Mouse (Mus musculus): ENCODE results near the gene Cfap43. TPM values are rescaled to one million over a fixed set of nuclear protein-coding genes. Genes with fewer than 3 reads are reported as not detected.
A peak's percentile ranks its signal among the peaks of the same experiment; 100 is the strongest.

The Cfap43 gene
- polyA plus RNA-seq, 1 experiment from 2014 or later = 0.15 TPM

- Histone ChIP-seq H3K9me3 (no peaks in the 10 kb centered on the region), H3K9ac (no peak overlapping the region), H3K4me3 (no peak overlapping the region), H3K4me1 (peaks cover 44% of the 10 kb centered on the region), H3K27me3 (replicated peaks) (no peaks in the 10 kb centered on the region), H3K4me2 (no peak overlapping the region; the same call in 1 of the 2 replicates), H3K27ac (replicated peaks) (peak overlapping the region; percentile 73; the same call in 1 of the 2 replicates), H3K36me3 (no peaks in the 10 kb centered on the region)
- ATAC-seq (ENCODE audit: extremely low read depth, insufficient number of reproducible peaks, low FRiP score, low TSS enrichment) = no peak
- 73% methylated on average over 13 of the region's 13 CpGs for whole genome bisulfite sequencing
Observed at GRCm38 (mm10) chr19:47884296-47885085, 34.6 kb downstream of the Cfap43 start.

- H3K4me2 ChIP-seq = no peak overlapping the region
- 53% methylated on average over 9 of the region's 9 CpGs for WGBS
Observed at GRCm38 (mm10) chr19:47882882-47883254, 36.2 kb downstream of the Cfap43 start.

GRCm38 (mm10) chr19:47882151-47882881 lies 36.8 kb downstream of the Cfap43 start:
- Histone ChIP-seq H3K4me1 (peaks cover 44% of the 10 kb centered on the region), H3K27ac (replicated peaks) (no peak overlapping the region), H3K36me3 (no peaks in the 10 kb centered on the region), H3K4me2 (no peak overlapping the region), H3K9me3 (no peaks in the 10 kb centered on the region), H3K27me3 (replicated peaks) (no peaks in the 10 kb centered on the region), H3K4me3 (no peak overlapping the region), H3K9ac (no peak overlapping the region)
- WGBS = 19% methylated on average over 11 of the region's 11 CpGs
- ATAC-seq (ENCODE audit: extremely low read depth, insufficient number of reproducible peaks, low FRiP score, low TSS enrichment) = no peak

More at GRCm38 (mm10) chr19:47882882-47883254, 36.2 kb downstream of the Cfap43 start:
- no peak for ATAC-seq (ENCODE audit: extremely low read depth, insufficient number of reproducible peaks, low FRiP score, low TSS enrichment)
- Histone ChIP-seq H3K36me3 (no peaks in the 10 kb centered on the region), H3K9me3 (no peaks in the 10 kb centered on the region), H3K4me3 (no peak overlapping the region), H3K9ac (no peak overlapping the region), H3K27me3 (replicated peaks) (no peaks in the 10 kb centered on the region), H3K4me1 (peaks cover 44% of the 10 kb centered on the region), H3K27ac (replicated peaks) (no peak overlapping the region)

GRCm38 (mm10) chr19:47881538-47881937 lies 37.5 kb downstream of the Cfap43 start:
- no peak overlapping the region for H3K4me3 ChIP-seq
- 0 out of 2 replicates have a peak, but pooled peaks cover 5% of the 10 kb centered on the region for H3K27me3 ChIP-seq (replicated peaks)
- WGBS = 71% methylated on average over 7 of the region's 7 CpGs
- no peak for ATAC-seq (ENCODE audit: extremely low read depth, insufficient number of reproducible peaks, low FRiP score, low TSS enrichment)
- H3K4me2 ChIP-seq = no peak overlapping the region
- H3K4me1 ChIP-seq = peaks cover 40% of the 10 kb centered on the region
- no peak overlapping the region for H3K9ac ChIP-seq
- no peak overlapping the region for H3K27ac ChIP-seq (replicated peaks)
- no peaks in the 10 kb centered on the region for H3K9me3 ChIP-seq
- no peaks in the 10 kb centered on the region for H3K36me3 ChIP-seq

GRCm38 (mm10) chr19:47876252-47876651 lies 42.8 kb downstream of the Cfap43 start:
- Histone ChIP-seq H3K9me3 (no peaks in the 10 kb centered on the region), H3K4me2 (peak overlapping the region; percentile 38; the same call in 1 of the 2 replicates)
- ATAC-seq (ENCODE audit: extremely low read depth, insufficient number of reproducible peaks, low FRiP score, low TSS enrichment) = no peak; the same call in 1 of the 2 replicates

GRCm38 (mm10) chr19:47871515-47871914 lies 47.6 kb downstream of the Cfap43 start:
- Histone ChIP-seq H3K27me3 (replicated peaks) (0 out of 2 replicates have a peak, but pooled peaks cover 24% of the 10 kb centered on the region), H3K36me3 (no peaks in the 10 kb centered on the region), H3K4me3 (no peak overlapping the region), H3K9me3 (no peaks in the 10 kb centered on the region), H3K4me2 (no peak overlapping the region), H3K27ac (replicated peaks) (no peak overlapping the region), H3K4me1 (peaks cover 6% of the 10 kb centered on the region; the same call in 1 of the 2 replicates), H3K9ac (no peak overlapping the region)
- ATAC-seq (ENCODE audit: extremely low read depth, insufficient number of reproducible peaks, low FRiP score, low TSS enrichment) = no peak
- 38% methylated on average over 10 of the region's 10 CpGs for WGBS

More at GRCm38 (mm10) chr19:47876252-47876651, 42.8 kb downstream of the Cfap43 start:
- Histone ChIP-seq H3K4me3 (no peak overlapping the region), H3K27me3 (replicated peaks) (0 out of 2 replicates have a peak, but pooled peaks cover 23% of the 10 kb centered on the region), H3K4me1 (peaks cover 7% of the 10 kb centered on the region; the same call in 1 of the 2 replicates), H3K36me3 (no peaks in the 10 kb centered on the region), H3K27ac (replicated peaks) (no peak overlapping the region), H3K9ac (0 out of 2 replicates have a peak overlapping the region, but pooled peaks have one; percentile 28)
- 44% methylated on average over 15 of the region's 15 CpGs for WGBS

GRCm38 (mm10) chr19:47870102-47870666 lies 48.9 kb downstream of the Cfap43 start:
- Histone ChIP-seq H3K9me3 (no peaks in the 10 kb centered on the region), H3K4me2 (no peak overlapping the region), H3K4me3 (no peak overlapping the region), H3K36me3 (no peaks in the 10 kb centered on the region), H3K27me3 (replicated peaks) (0 out of 2 replicates have a peak, but pooled peaks cover 17% of the 10 kb centered on the region), H3K27ac (replicated peaks) (no peak overlapping the region), H3K9ac (no peak overlapping the region), H3K4me1 (no peaks in the 10 kb centered on the region)
- no peak for ATAC-seq (ENCODE audit: extremely low read depth, insufficient number of reproducible peaks, low FRiP score, low TSS enrichment)
- 57% methylated on average over 7 of the region's 7 CpGs for WGBS

- Histone ChIP-seq H3K9ac (no peak overlapping the region), H3K4me2 (no peak overlapping the region), H3K9me3 (no peaks in the 10 kb centered on the region), H3K4me3 (no peak overlapping the region), H3K27ac (replicated peaks) (no peak overlapping the region), H3K27me3 (replicated peaks) (0 out of 2 replicates have a peak, but pooled peaks cover 10% of the 10 kb centered on the region), H3K36me3 (peaks cover under 1% of the 10 kb centered on the region), H3K4me1 (peaks cover 3% of the 10 kb centered on the region; the same call in 1 of the 2 replicates)
- 47% methylated on average over 3 of the region's 3 CpGs for WGBS
- ATAC-seq (ENCODE audit: extremely low read depth, insufficient number of reproducible peaks, low FRiP score, low TSS enrichment) = no peak
Observed at GRCm38 (mm10) chr19:47869516-47869915, 49.6 kb downstream of the Cfap43 start.

GRCm38 (mm10) chr19:47868951-47869350 lies 50.1 kb downstream of the Cfap43 start:
- Histone ChIP-seq H3K9ac (no peak overlapping the region), H3K4me2 (no peak overlapping the region), H3K4me3 (no peak overlapping the region), H3K9me3 (no peaks in the 10 kb centered on the region), H3K27ac (replicated peaks) (no peak overlapping the region), H3K36me3 (peaks cover 6% of the 10 kb centered on the region), H3K27me3 (replicated peaks) (0 out of 2 replicates have a peak, but pooled peaks cover 6% of the 10 kb centered on the region), H3K4me1 (peaks cover 3% of the 10 kb centered on the region; the same call in 1 of the 2 replicates)
- WGBS = 63% methylated on average over 4 of the region's 4 CpGs
- no peak for ATAC-seq (ENCODE audit: extremely low read depth, insufficient number of reproducible peaks, low FRiP score, low TSS enrichment)

GRCm38 (mm10) chr19:47867628-47868175 lies 51.4 kb downstream of the Cfap43 start:
- Histone ChIP-seq H3K4me3 (no peak overlapping the region), H3K9ac (no peak overlapping the region), H3K36me3 (peaks cover 14% of the 10 kb centered on the region), H3K27ac (replicated peaks) (no peak overlapping the region), H3K9me3 (no peaks in the 10 kb centered on the region), H3K27me3 (replicated peaks) (0 out of 2 replicates have a peak, but pooled peaks cover 6% of the 10 kb centered on the region), H3K4me2 (no peak overlapping the region), H3K4me1 (peaks cover 3% of the 10 kb centered on the region; the same call in 1 of the 2 replicates)
- 60% methylated on average over 4 of the region's 4 CpGs for WGBS
- ATAC-seq (ENCODE audit: extremely low read depth, insufficient number of reproducible peaks, low FRiP score, low TSS enrichment) = no peak

Data from heart, embryonic 13.5 days (tissue).